In the genomic region with DNA sequence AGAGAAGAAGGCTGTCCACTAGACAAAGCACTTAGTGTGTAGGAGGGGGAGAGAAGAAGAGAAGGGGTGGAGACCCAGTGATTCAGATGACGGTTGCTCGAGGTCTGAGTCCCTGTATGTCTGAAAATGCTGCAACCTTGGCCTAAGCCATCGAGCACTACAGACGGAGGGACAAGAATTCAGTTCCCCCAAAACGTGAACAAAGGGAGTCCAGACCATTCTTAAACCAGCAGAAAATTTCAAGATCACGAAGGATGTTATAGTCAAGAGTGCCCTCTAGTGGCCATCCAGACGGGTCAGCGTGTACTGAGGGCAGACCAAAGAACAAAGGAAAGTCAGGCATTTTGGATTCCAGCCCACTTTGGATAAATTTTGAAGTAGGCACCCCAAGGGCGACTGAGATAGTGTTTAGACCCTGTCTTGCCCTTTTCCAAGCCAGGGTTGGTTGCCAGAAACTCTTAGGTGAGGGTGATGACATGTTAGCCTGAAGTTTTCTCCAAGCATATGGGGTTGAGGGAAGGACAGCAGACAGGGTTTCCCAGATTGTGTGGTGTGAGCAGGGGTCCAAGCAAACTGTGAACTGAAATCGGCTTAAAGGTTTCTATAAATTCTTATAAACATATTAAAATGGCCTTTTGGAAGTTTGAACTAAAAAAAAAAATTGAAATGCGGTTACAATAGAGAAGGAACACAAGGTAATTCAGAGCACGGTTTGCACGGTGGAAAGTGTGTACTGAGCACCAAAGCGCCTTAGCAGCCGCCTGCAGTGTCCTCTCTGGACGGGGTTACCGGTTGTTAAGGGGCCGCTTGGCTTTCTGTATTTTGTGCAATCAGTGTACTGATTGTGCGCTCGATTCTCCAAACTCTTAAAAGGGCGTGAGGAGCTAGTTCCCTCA, we compare ENCODE assay signal across 9 mouse cellular contexts. TPM values are rescaled to one million over a fixed set of nuclear protein-coding genes. Genes with fewer than 3 reads are reported as not detected.
DNase-seq lines count a peak whose midpoint lies in the region; ATAC-seq lines count a peak whose summit lies in the region.
"Had no signal": no experiment of that assay in that cellular context is flagged by ENCODE, and none has a peak within 500 bp of the region (broad histone marks: within the 10 kb centered on the region; RNA-seq: fewer than 3 reads in every experiment).

No protein-coding gene starts in this region.

- peak; percentile 90 for DNase-seq in A20 (ENCODE audit: low read depth, low spot score)
- DNase-seq in adrenal gland, adult 8-10 months = peak; percentile 58
- DNase-seq in embryo, embryonic 9.5 days (ENCODE audit: extremely low spot score) = peak; percentile 89
- peak; percentile 96 for DNase-seq in midbrain, embryonic 14.5 days
- peak; percentile 91 for DNase-seq in splenic B cell, adult 2 months (ENCODE audit: low read depth, low spot score)

- H3K4me3 ChIP-seq in intestine, embryonic 16.5 days (ENCODE audit: low read length) = peak overlapping the region; percentile 57
- H3K4me3 ChIP-seq in limb, embryonic 13.5 days = peak overlapping the region; percentile 55
- H3K4me3 ChIP-seq in midbrain, embryonic 14.5 days (replicated peaks; ENCODE audit: low read depth, low read length) = peak overlapping the region; percentile 50

- no peaks in the 10 kb centered on the region for H3K27me3 ChIP-seq in intestine, embryonic 16.5 days (replicated peaks; ENCODE audit: control insufficient read depth, insufficient read depth, low read length)
- H3K27me3 ChIP-seq in limb, embryonic 13.5 days = no peaks in the 10 kb centered on the region
- no peaks in the 10 kb centered on the region for H3K27me3 ChIP-seq in midbrain, embryonic 14.5 days (ENCODE audit: control insufficient read depth, insufficient read depth, low read length)
- H3K27me3 ChIP-seq in splenic B cell, adult 2 months (ENCODE audit: control insufficient read depth, insufficient read depth, low read length, poor library complexity, severe bottlenecking) = no peaks in the 10 kb centered on the region

- WGBS in intestine, embryonic 16.5 days = under 1% methylated on average over 21 of the region's 21 CpGs
- WGBS in limb, embryonic 13.5 days = under 1% methylated on average over 21 of the region's 21 CpGs
- under 1% methylated on average over 21 of the region's 21 CpGs for WGBS in midbrain, embryonic 14.5 days

- peak; percentile 71 for ATAC-seq in granulocyte monocyte progenitor cell, adult 5-6 weeks (replicated peaks; ENCODE audit: poor library complexity, severe bottlenecking)
- peak; percentile 78 for ATAC-seq in intestine, embryonic 16.5 days
- peak; percentile 85 for ATAC-seq in limb, embryonic 13.5 days (ENCODE audit: low FRiP score, low read depth)
- ATAC-seq in midbrain, embryonic 14.5 days (ENCODE audit: low FRiP score, low TSS enrichment) = peak; percentile 83

- H3K36me3 ChIP-seq in intestine, embryonic 16.5 days (ENCODE audit: control insufficient read depth, insufficient read depth, low read length) = no peaks in the 10 kb centered on the region
- no peaks in the 10 kb centered on the region for H3K36me3 ChIP-seq in limb, embryonic 13.5 days
- H3K36me3 ChIP-seq in midbrain, embryonic 14.5 days (ENCODE audit: control insufficient read depth, insufficient read depth, low read length) = no peaks in the 10 kb centered on the region
- H3K36me3 ChIP-seq in splenic B cell, adult 2 months (ENCODE audit: control insufficient read depth, insufficient read depth, low read length, poor library complexity, severe bottlenecking) = no peaks in the 10 kb centered on the region

- H3K9ac ChIP-seq in intestine, embryonic 16.5 days (ENCODE audit: low read depth, low read length) = peak overlapping the region; percentile 67
- H3K9ac ChIP-seq in limb, embryonic 13.5 days = peak overlapping the region; percentile 76
- H3K9ac ChIP-seq in midbrain, embryonic 14.5 days (replicated peaks; ENCODE audit: low read length) = peak overlapping the region; percentile 69

- peak overlapping the region; percentile 70 for H3K4me2 ChIP-seq in intestine, embryonic 16.5 days (ENCODE audit: low read depth, low read length)
- H3K4me2 ChIP-seq in limb, embryonic 13.5 days (replicated peaks) = peak overlapping the region; percentile 67
- peak overlapping the region; percentile 73 for H3K4me2 ChIP-seq in midbrain, embryonic 14.5 days (ENCODE audit: low read length)

- peak overlapping the region; percentile 76 for H3K27ac ChIP-seq in intestine, embryonic 16.5 days (ENCODE audit: low read length)
- H3K27ac ChIP-seq in limb, embryonic 13.5 days = peak overlapping the region; percentile 99
- H3K27ac ChIP-seq in midbrain, embryonic 14.5 days (replicated peaks; ENCODE audit: low read depth, low read length) = peak overlapping the region; percentile 97

- no peaks in the 10 kb centered on the region; the same call in 1 of the 2 replicates for H3K4me1 ChIP-seq in intestine, embryonic 16.5 days (ENCODE audit: control insufficient read depth, insufficient read depth, low read length)
- H3K4me1 ChIP-seq in limb, embryonic 13.5 days = peaks cover 4% of the 10 kb centered on the region; the same call in 1 of the 2 replicates
- H3K4me1 ChIP-seq in midbrain, embryonic 14.5 days (ENCODE audit: control insufficient read depth, insufficient read depth, low read length) = peaks cover 14% of the 10 kb centered on the region; the same call in 1 of the 2 replicates

- no peaks in the 10 kb centered on the region for H3K9me3 ChIP-seq in intestine, embryonic 16.5 days (ENCODE audit: control insufficient read depth, low read length)
- no peaks in the 10 kb centered on the region for H3K9me3 ChIP-seq in limb, embryonic 13.5 days
- H3K9me3 ChIP-seq in midbrain, embryonic 14.5 days (ENCODE audit: control insufficient read depth, low read length) = no peaks in the 10 kb centered on the region

RNA-seq across cellular contexts. Expression of gene Hist1h4j, which starts 0.6 kb away (rescaled TPM):
- 10 to 100 TPM in 3 of 4 experiments, 1 to 10 TPM in 1; 7.2 to 11.3 (median 10.4) TPM for total RNA-seq in adrenal gland, adult 8-10 months (2022)
- total RNA-seq in granulocyte monocyte progenitor cell, adult 5-6 weeks (2014; fragmentation: Nextera tagmentation) = 2.1 and 2.5 TPM in 2 replicates
- 277 and 325 TPM in 2 replicates for total RNA-seq in granulocyte monocyte progenitor cell, adult 5-6 weeks (2017)
- polyA plus RNA-seq in intestine, embryonic 16.5 days (2015; fragmentation: Nextera tagmentation; extraction: Ambion mirVana) = 0.66 and 2.1 TPM in 2 replicates
- 1.2 and 1.3 TPM in 2 replicates for polyA plus RNA-seq in limb, embryonic 13.5 days (2015; fragmentation: Nextera tagmentation; extraction: Ambion mirVana)
- polyA plus RNA-seq in midbrain, embryonic 14.5 days (2014; fragmentation: Nextera tagmentation; extraction: Ambion mirVana) = 0.66 TPM in 2 replicates

RNA-seq across cellular contexts. Expression of gene Hist1h2bm, which starts 12.4 kb away (rescaled TPM):
- total RNA-seq in adrenal gland, adult 8-10 months (2022) = 1 to 10 TPM; 3.7 to 7.9 (median 5.3) TPM
- 123 and 125 TPM in 2 replicates for total RNA-seq in granulocyte monocyte progenitor cell, adult 5-6 weeks (2014; fragmentation: Nextera tagmentation)
- 554 and 641 TPM in 2 replicates for total RNA-seq in granulocyte monocyte progenitor cell, adult 5-6 weeks (2017)
- polyA plus RNA-seq in intestine, embryonic 16.5 days (2015; fragmentation: Nextera tagmentation; extraction: Ambion mirVana) = 1.7 and 3.5 TPM in 2 replicates
- polyA plus RNA-seq in limb, embryonic 13.5 days (2015; fragmentation: Nextera tagmentation; extraction: Ambion mirVana) = 6.1 and 7.8 TPM in 2 replicates
- 1.1 and 1.4 TPM in 2 replicates for polyA plus RNA-seq in midbrain, embryonic 14.5 days (2014; fragmentation: Nextera tagmentation; extraction: Ambion mirVana)
- total RNA-seq: gastrocnemius, adult 8-10 months had no signal

RNA-seq across cellular contexts. Expression of gene Hist1h4k, which starts 16.0 kb away (rescaled TPM):
- total RNA-seq in adrenal gland, adult 8-10 months (2022) = 100 to 1,000 TPM in 3 of 4 experiments, 10 to 100 TPM in 1; 68.3 to 123 (median 109) TPM
- total RNA-seq in granulocyte monocyte progenitor cell, adult 5-6 weeks (2014; fragmentation: Nextera tagmentation) = 143 and 341 TPM in 2 replicates
- 2,272 and 2,398 TPM in 2 replicates for total RNA-seq in granulocyte monocyte progenitor cell, adult 5-6 weeks (2017)
- polyA plus RNA-seq in intestine, embryonic 16.5 days (2015; fragmentation: Nextera tagmentation; extraction: Ambion mirVana) = 4.0 and 4.7 TPM in 2 replicates
- polyA plus RNA-seq in limb, embryonic 13.5 days (2015; fragmentation: Nextera tagmentation; extraction: Ambion mirVana) = 4.0 and 8.4 TPM in 2 replicates
- polyA plus RNA-seq in midbrain, embryonic 14.5 days (2014; fragmentation: Nextera tagmentation; extraction: Ambion mirVana) = 2.3 TPM in 1 of 2 replicates, not detected in the other

RNA-seq across cellular contexts. Expression of gene Hist1h3h, which starts 16.8 kb away (rescaled TPM):
- total RNA-seq in adrenal gland, adult 8-10 months (2022) = 10 to 100 TPM; 23.6 to 39.6 (median 35.8) TPM
- 4.5 TPM in 1 of 2 replicates, not detected in the other for total RNA-seq in granulocyte monocyte progenitor cell, adult 5-6 weeks (2014; fragmentation: Nextera tagmentation)
- 334 and 360 TPM in 2 replicates for total RNA-seq in granulocyte monocyte progenitor cell, adult 5-6 weeks (2017)
- 4.8 and 9.5 TPM in 2 replicates for polyA plus RNA-seq in intestine, embryonic 16.5 days (2015; fragmentation: Nextera tagmentation; extraction: Ambion mirVana)
- 22.6 and 23.4 TPM in 2 replicates for polyA plus RNA-seq in limb, embryonic 13.5 days (2015; fragmentation: Nextera tagmentation; extraction: Ambion mirVana)
- polyA plus RNA-seq in midbrain, embryonic 14.5 days (2014; fragmentation: Nextera tagmentation; extraction: Ambion mirVana) = 2.9 and 6.0 TPM in 2 replicates
- total RNA-seq: gastrocnemius, adult 8-10 months had no signal

RNA-seq across cellular contexts. Expression of gene Hist1h2ai, which starts 18.0 kb away (rescaled TPM):
- 1 to 10 TPM; 2.1 to 9.9 (median 7.2) TPM for total RNA-seq in adrenal gland, adult 8-10 months (2022)
- total RNA-seq in granulocyte monocyte progenitor cell, adult 5-6 weeks (2014; fragmentation: Nextera tagmentation) = 17.2 TPM in 1 of 2 replicates, not detected in the other
- 2,072 and 5,185 TPM in 2 replicates for total RNA-seq in granulocyte monocyte progenitor cell, adult 5-6 weeks (2017)
- polyA plus RNA-seq in intestine, embryonic 16.5 days (2015; fragmentation: Nextera tagmentation; extraction: Ambion mirVana) = 10.9 and 17.9 TPM in 2 replicates
- 34.6 and 46.9 TPM in 2 replicates for polyA plus RNA-seq in limb, embryonic 13.5 days (2015; fragmentation: Nextera tagmentation; extraction: Ambion mirVana)
- polyA plus RNA-seq in midbrain, embryonic 14.5 days (2014; fragmentation: Nextera tagmentation; extraction: Ambion mirVana) = 13.6 and 22.1 TPM in 2 replicates

Comparison
In these comparisons a context has a peak if more than half of its experiments do, and no peak if none do; other contexts are left out.
1. Peak in every context shown above with its lines: DNase-seq, ATAC-seq, H3K4me3 ChIP-seq and H3K27ac ChIP-seq.